Mouse (Mus musculus): ENCODE measurements around the gene Gm27179. TPM values are rescaled to one million over a fixed set of nuclear protein-coding genes. Genes with fewer than 3 reads are reported as not detected.
"Not testable (repeated sequence)": the region's sequence is repeated elsewhere in the genome, so short reads cannot be mapped to it uniquely, and the experiment has no call there.

Gm27179 gene
- polyA plus RNA-seq, 1 experiment from 2014 or later, result not detected

- not testable (repeated sequence) for H3K27ac ChIP-seq (ENCODE audit: low read depth, low read length); H3K36me3 ChIP-seq (ENCODE audit: control insufficient read depth, insufficient read depth, low read length); H3K4me3 ChIP-seq (ENCODE audit: low read depth, low read length); ATAC-seq (ENCODE audit: low FRiP score); H3K4me2 ChIP-seq (replicated peaks; ENCODE audit: low read depth, low read length); H3K4me1 ChIP-seq (replicated peaks; ENCODE audit: control insufficient read depth, insufficient read depth, low read length); H3K27me3 ChIP-seq (ENCODE audit: control insufficient read depth, insufficient read depth, low read length); H3K9ac ChIP-seq (ENCODE audit: low read depth, low read length); DNase-seq (ENCODE audit: low spot score); H3K9me3 ChIP-seq (ENCODE audit: control insufficient read depth, low read length)
- no CpG with 5 or more reads among the region's 3 CpGs for WGBS
These were observed 17.8 kb downstream of the Gm27179 start for GRCm38 (mm10) chr14:69494522-69494921.

- not testable (repeated sequence) for H3K27ac ChIP-seq (ENCODE audit: low read depth, low read length); H3K9me3 ChIP-seq (ENCODE audit: control insufficient read depth, low read length); H3K4me3 ChIP-seq (ENCODE audit: low read depth, low read length); H3K9ac ChIP-seq (ENCODE audit: low read depth, low read length); DNase-seq (ENCODE audit: low spot score); H3K36me3 ChIP-seq (ENCODE audit: control insufficient read depth, insufficient read depth, low read length); H3K4me1 ChIP-seq (replicated peaks; ENCODE audit: control insufficient read depth, insufficient read depth, low read length); ATAC-seq (ENCODE audit: low FRiP score); H3K4me2 ChIP-seq (replicated peaks; ENCODE audit: low read depth, low read length); H3K27me3 ChIP-seq (ENCODE audit: control insufficient read depth, insufficient read depth, low read length)
- WGBS, result no CpG with 5 or more reads among the region's 10 CpGs
These were observed 24.3 kb downstream of the Gm27179 start for GRCm38 (mm10) chr14:69488001-69488400.

GRCm38 (mm10) chr14:69485466-69486135, 26.7 kb downstream of the Gm27179 start:
- ATAC-seq (ENCODE audit: low FRiP score); H3K36me3 ChIP-seq (ENCODE audit: control insufficient read depth, insufficient read depth, low read length); H3K9me3 ChIP-seq (ENCODE audit: control insufficient read depth, low read length); DNase-seq (ENCODE audit: low spot score); H3K27me3 ChIP-seq (ENCODE audit: control insufficient read depth, insufficient read depth, low read length); H3K4me3 ChIP-seq (ENCODE audit: low read depth, low read length); H3K9ac ChIP-seq (ENCODE audit: low read depth, low read length); H3K27ac ChIP-seq (ENCODE audit: low read depth, low read length); H3K4me2 ChIP-seq (replicated peaks; ENCODE audit: low read depth, low read length); H3K4me1 ChIP-seq (replicated peaks; ENCODE audit: control insufficient read depth, insufficient read depth, low read length): not testable (repeated sequence)
- whole genome bisulfite sequencing, result no CpG with 5 or more reads among the region's 18 CpGs

GRCm38 (mm10) chr14:69473941-69474646, 38.3 kb downstream of the Gm27179 start:
- H3K27me3 ChIP-seq (ENCODE audit: control insufficient read depth, insufficient read depth, low read length); H3K36me3 ChIP-seq (ENCODE audit: control insufficient read depth, insufficient read depth, low read length); H3K27ac ChIP-seq (ENCODE audit: low read depth, low read length); H3K9ac ChIP-seq (ENCODE audit: low read depth, low read length); ATAC-seq (ENCODE audit: low FRiP score); H3K4me3 ChIP-seq (ENCODE audit: low read depth, low read length); H3K4me1 ChIP-seq (replicated peaks; ENCODE audit: control insufficient read depth, insufficient read depth, low read length); H3K4me2 ChIP-seq (replicated peaks; ENCODE audit: low read depth, low read length); H3K9me3 ChIP-seq (ENCODE audit: control insufficient read depth, low read length); DNase-seq (ENCODE audit: low spot score): not testable (repeated sequence)
- no CpG with 5 or more reads among the region's 11 CpGs for WGBS

GRCm38 (mm10) chr14:69473322-69473721, 39.0 kb downstream of the Gm27179 start:
- DNase-seq (ENCODE audit: low spot score); H3K27me3 ChIP-seq (ENCODE audit: control insufficient read depth, insufficient read depth, low read length); ATAC-seq (ENCODE audit: low FRiP score); H3K4me2 ChIP-seq (replicated peaks; ENCODE audit: low read depth, low read length); H3K9ac ChIP-seq (ENCODE audit: low read depth, low read length); H3K27ac ChIP-seq (ENCODE audit: low read depth, low read length); H3K4me1 ChIP-seq (replicated peaks; ENCODE audit: control insufficient read depth, insufficient read depth, low read length); H3K9me3 ChIP-seq (ENCODE audit: control insufficient read depth, low read length); H3K36me3 ChIP-seq (ENCODE audit: control insufficient read depth, insufficient read depth, low read length); H3K4me3 ChIP-seq (ENCODE audit: low read depth, low read length): not testable (repeated sequence)
- no CpG with 5 or more reads among the region's 2 CpGs for WGBS

- H3K9ac ChIP-seq (ENCODE audit: low read depth, low read length); H3K27ac ChIP-seq (ENCODE audit: low read depth, low read length); H3K4me3 ChIP-seq (ENCODE audit: low read depth, low read length); DNase-seq (ENCODE audit: low spot score); H3K4me1 ChIP-seq (replicated peaks; ENCODE audit: control insufficient read depth, insufficient read depth, low read length); ATAC-seq (ENCODE audit: low FRiP score); H3K36me3 ChIP-seq (ENCODE audit: control insufficient read depth, insufficient read depth, low read length); H3K4me2 ChIP-seq (replicated peaks; ENCODE audit: low read depth, low read length); H3K9me3 ChIP-seq (ENCODE audit: control insufficient read depth, low read length); H3K27me3 ChIP-seq (ENCODE audit: control insufficient read depth, insufficient read depth, low read length): not testable (repeated sequence)
- WGBS, result no CpG with 5 or more reads among the region's 8 CpGs
These were observed 42.1 kb downstream of the Gm27179 start for GRCm38 (mm10) chr14:69470122-69470708.

- H3K9ac ChIP-seq (ENCODE audit: low read depth, low read length); ATAC-seq (ENCODE audit: low FRiP score); H3K4me1 ChIP-seq (replicated peaks; ENCODE audit: control insufficient read depth, insufficient read depth, low read length); H3K36me3 ChIP-seq (ENCODE audit: control insufficient read depth, insufficient read depth, low read length); H3K27me3 ChIP-seq (ENCODE audit: control insufficient read depth, insufficient read depth, low read length); H3K9me3 ChIP-seq (ENCODE audit: control insufficient read depth, low read length); DNase-seq (ENCODE audit: low spot score); H3K4me3 ChIP-seq (ENCODE audit: low read depth, low read length); H3K4me2 ChIP-seq (replicated peaks; ENCODE audit: low read depth, low read length); H3K27ac ChIP-seq (ENCODE audit: low read depth, low read length): not testable (repeated sequence)
- no CpG with 5 or more reads among the region's 17 CpGs for WGBS
These were observed 44.6 kb downstream of the Gm27179 start for GRCm38 (mm10) chr14:69467612-69468366.

- DNase-seq (ENCODE audit: low spot score); H3K4me2 ChIP-seq (replicated peaks; ENCODE audit: low read depth, low read length); H3K9ac ChIP-seq (ENCODE audit: low read depth, low read length); H3K4me1 ChIP-seq (replicated peaks; ENCODE audit: control insufficient read depth, insufficient read depth, low read length); H3K9me3 ChIP-seq (ENCODE audit: control insufficient read depth, low read length); H3K4me3 ChIP-seq (ENCODE audit: low read depth, low read length); H3K36me3 ChIP-seq (ENCODE audit: control insufficient read depth, insufficient read depth, low read length); H3K27ac ChIP-seq (ENCODE audit: low read depth, low read length); ATAC-seq (ENCODE audit: low FRiP score); H3K27me3 ChIP-seq (ENCODE audit: control insufficient read depth, insufficient read depth, low read length): not testable (repeated sequence)
- WGBS, result no CpG with 5 or more reads among the region's 4 CpGs
These were observed 47.9 kb downstream of the Gm27179 start for GRCm38 (mm10) chr14:69464465-69464864.

Data from hindbrain, embryonic 11.5 days (tissue).